Mouse (Mus musculus): ENCODE measurements around the gene Bin2. TPM values are rescaled to one million over a fixed set of nuclear protein-coding genes. Genes with fewer than 3 reads are reported as not detected.

Bin2 gene
- total and polyA plus RNA-seq, 2 experiments from 2014 or later: 1.2 to 2.7 TPM

DNA sequence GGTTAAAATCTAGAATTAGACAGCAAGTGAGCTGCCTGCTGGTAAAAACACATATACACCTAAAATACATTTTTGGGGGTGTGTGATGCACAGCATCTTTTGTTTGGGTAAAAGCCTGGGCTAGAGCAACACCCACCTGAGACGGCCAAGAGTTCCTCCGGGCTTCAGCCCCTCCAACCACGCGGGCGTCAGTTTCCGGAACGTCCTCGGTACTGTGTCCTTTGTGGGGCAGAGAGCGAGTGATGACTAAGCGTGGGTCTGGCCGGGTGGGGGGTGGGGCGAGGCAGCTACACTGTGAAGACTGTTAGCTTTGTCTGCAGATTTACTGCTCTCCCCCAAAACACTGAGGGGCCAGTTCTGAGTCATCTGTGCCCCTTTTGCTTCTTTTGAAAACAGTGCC, 17.6 kb upstream of the Bin2 start:
- Histone ChIP-seq H3K27me3 (ENCODE audit: insufficient read depth, low read length) (no peaks in the 10 kb centered on the region), H3K9ac (replicated peaks; ENCODE audit: low read length, poor library complexity, severe bottlenecking) (no peak overlapping the region), H3K9me3 (ENCODE audit: low read length) (peaks cover 4% of the 10 kb centered on the region), H3K4me3 (ENCODE audit: low read depth, low read length) (no peak overlapping the region), H3K27ac (ENCODE audit: low read depth, low read length) (no peak overlapping the region), H3K4me1 (ENCODE audit: insufficient read depth, low read length) (no peaks in the 10 kb centered on the region), H3K36me3 (ENCODE audit: insufficient read depth, low read length) (no peaks in the 10 kb centered on the region), H3K4me2 (ENCODE audit: low read depth, low read length, poor library complexity, severe bottlenecking) (no peak overlapping the region)
- DNase-seq (ENCODE audit: low spot score) (no peak), ATAC-seq (ENCODE audit: low FRiP score) (no peak)
- no peak for TF ChIP-seq CTCF (IDR thresholded peaks at IDR 0.05)
- WGBS: 62% methylated on average over 12 of the region's 12 CpGs

DNA sequence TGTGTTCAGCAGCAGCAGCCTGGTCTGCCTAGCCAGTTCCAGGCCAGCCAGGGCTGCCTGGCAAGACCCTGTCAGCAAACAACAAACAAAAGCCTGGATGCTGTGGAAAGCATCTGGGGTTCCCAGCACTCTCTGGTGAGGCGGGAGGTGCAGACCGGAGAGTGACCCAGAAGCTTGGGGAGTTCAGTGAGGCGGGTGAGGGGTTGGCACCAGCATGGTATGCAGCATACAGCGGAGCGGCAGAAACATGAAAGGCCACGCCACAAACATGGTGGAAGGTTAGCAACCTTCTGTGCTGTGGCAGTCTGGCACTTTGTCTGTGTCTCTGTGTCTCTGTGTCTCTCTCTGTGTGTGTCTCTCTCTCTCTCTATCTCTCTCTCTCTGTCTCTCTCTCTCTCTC, 17.1 kb upstream of the Bin2 start:
- ATAC-seq (ENCODE audit: low FRiP score) (no peak), DNase-seq (ENCODE audit: low spot score) (no peak)
- WGBS: 85% methylated on average over 6 of the region's 6 CpGs
- no peaks in the 10 kb centered on the region for H3K36me3 ChIP-seq (ENCODE audit: insufficient read depth, low read length)
- H3K9me3 ChIP-seq (ENCODE audit: low read length): peaks cover 4% of the 10 kb centered on the region
- no peaks in the 10 kb centered on the region for H3K27me3 ChIP-seq (ENCODE audit: insufficient read depth, low read length)
- H3K4me1 ChIP-seq (ENCODE audit: insufficient read depth, low read length): no peaks in the 10 kb centered on the region
- TF ChIP-seq CTCF (IDR thresholded peaks at IDR 0.05): no peak
- H3K9ac ChIP-seq (replicated peaks; ENCODE audit: low read length, poor library complexity, severe bottlenecking): no peak overlapping the region
- H3K4me2 ChIP-seq (ENCODE audit: low read depth, low read length, poor library complexity, severe bottlenecking): no peak overlapping the region
- H3K4me3 ChIP-seq (ENCODE audit: low read depth, low read length): no peak overlapping the region
- no peak overlapping the region for H3K27ac ChIP-seq (ENCODE audit: low read depth, low read length)

DNA sequence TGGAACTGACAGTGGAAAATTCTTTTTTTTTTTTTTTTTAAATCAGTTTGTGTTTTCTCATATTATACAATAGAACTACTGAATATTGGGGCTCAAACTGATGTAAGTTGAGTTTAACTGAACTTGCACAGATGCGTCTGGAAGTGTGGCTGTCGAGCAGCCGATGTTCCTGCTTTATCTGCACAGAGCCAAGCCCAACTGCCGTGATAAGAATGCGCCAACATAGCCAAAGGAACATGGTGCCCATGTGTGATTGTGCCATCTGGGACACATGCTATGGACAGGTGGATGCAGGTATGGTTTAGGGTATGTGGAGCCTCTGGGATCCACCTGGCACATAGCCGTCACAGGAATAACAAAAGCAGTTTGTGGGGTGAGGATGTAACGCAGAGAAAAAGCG, 16.5 kb upstream of the Bin2 start:
- WGBS: 90% methylated on average over 8 of the region's 8 CpGs
- no peak overlapping the region for H3K4me2 ChIP-seq (ENCODE audit: low read depth, low read length, poor library complexity, severe bottlenecking)
- DNase-seq (ENCODE audit: low spot score): no peak
- H3K4me1 ChIP-seq (ENCODE audit: insufficient read depth, low read length): no peaks in the 10 kb centered on the region
- peaks cover 4% of the 10 kb centered on the region for H3K9me3 ChIP-seq (ENCODE audit: low read length)
- H3K27ac ChIP-seq (ENCODE audit: low read depth, low read length): no peak overlapping the region
- no peaks in the 10 kb centered on the region for H3K27me3 ChIP-seq (ENCODE audit: insufficient read depth, low read length)
- no peak for TF ChIP-seq CTCF (IDR thresholded peaks at IDR 0.05)
- H3K4me3 ChIP-seq (ENCODE audit: low read depth, low read length): no peak overlapping the region
- H3K36me3 ChIP-seq (ENCODE audit: insufficient read depth, low read length): no peaks in the 10 kb centered on the region
- no peak overlapping the region for H3K9ac ChIP-seq (replicated peaks; ENCODE audit: low read length, poor library complexity, severe bottlenecking)
- no peak for ATAC-seq (ENCODE audit: low FRiP score)

DNA sequence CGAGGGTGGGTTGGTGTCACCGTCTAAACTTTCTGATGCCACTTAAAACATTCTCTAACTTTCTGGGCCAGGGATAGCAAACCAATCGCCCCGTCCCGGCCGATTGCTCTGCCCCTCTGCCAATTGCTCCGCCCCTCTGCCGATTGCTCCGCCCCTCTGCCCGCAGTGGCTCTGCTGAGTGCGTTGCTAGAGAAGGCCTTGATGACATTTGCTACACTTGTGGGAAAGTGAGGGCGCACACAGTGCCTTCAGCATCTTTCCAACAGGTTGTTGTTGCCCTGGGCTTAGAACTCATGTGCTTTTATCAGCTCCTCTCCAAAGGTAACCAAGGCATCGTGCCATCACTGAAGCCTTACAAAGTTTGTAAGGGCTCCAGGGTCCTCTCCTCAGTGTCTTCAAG, 15.9 kb upstream of the Bin2 start:
- Histone ChIP-seq H3K9ac (replicated peaks; ENCODE audit: low read length, poor library complexity, severe bottlenecking) (no peak overlapping the region), H3K4me1 (ENCODE audit: insufficient read depth, low read length) (no peaks in the 10 kb centered on the region), H3K27ac (ENCODE audit: low read depth, low read length) (no peak overlapping the region), H3K36me3 (ENCODE audit: insufficient read depth, low read length) (no peaks in the 10 kb centered on the region), H3K4me3 (ENCODE audit: low read depth, low read length) (no peak overlapping the region), H3K27me3 (ENCODE audit: insufficient read depth, low read length) (no peaks in the 10 kb centered on the region), H3K4me2 (ENCODE audit: low read depth, low read length, poor library complexity, severe bottlenecking) (no peak overlapping the region), H3K9me3 (ENCODE audit: low read length) (peaks cover under 1% of the 10 kb centered on the region)
- no peak for DNase-seq (ENCODE audit: low spot score)
- WGBS: 19% methylated on average over 13 of the region's 13 CpGs
- TF ChIP-seq CTCF (IDR thresholded peaks at IDR 0.05): no peak
- ATAC-seq (ENCODE audit: low FRiP score): no peak

DNA sequence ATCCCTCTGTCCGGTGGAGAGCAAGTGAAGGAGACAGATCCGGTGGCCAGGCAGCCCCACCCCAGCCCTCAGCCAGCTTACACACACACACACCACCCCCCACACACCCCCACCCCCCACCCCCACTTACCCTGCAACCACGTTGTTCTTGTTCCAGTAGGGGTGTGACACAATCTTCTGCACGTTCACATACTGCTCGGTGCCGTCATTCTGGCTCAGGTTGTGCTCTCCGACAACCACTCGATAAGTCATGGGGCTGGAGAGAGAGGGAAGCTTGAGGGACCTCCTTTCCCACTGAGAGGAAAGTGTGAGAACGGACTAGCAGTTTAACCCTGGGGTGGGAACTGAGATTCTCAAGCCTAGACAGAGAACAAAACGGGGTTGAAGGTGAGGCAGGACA, 15.1 kb upstream of the Bin2 start:
- H3K27ac ChIP-seq (ENCODE audit: low read depth, low read length): no peak overlapping the region

DNA sequence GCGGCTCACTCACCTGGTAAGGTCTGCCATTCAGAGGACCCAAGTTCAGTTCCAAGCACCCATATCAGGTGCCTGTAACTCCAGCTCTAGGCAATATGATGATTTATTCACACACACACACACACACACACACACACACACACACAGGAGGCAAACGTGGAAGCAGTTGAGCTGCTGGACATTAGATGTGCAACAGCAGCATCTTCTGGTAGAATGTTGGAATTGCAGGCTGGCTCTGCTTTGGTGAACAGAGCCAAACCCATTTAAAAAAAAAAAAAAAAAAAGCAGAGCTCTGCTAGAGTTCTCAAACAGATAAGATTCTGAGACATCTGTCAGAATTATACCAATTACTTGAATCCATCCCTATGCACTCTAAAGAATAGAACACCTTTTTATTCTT, 13.7 kb upstream of the Bin2 start:
- WGBS: 48% methylated on average over 2 of the region's 2 CpGs
- Histone ChIP-seq H3K4me3 (ENCODE audit: low read depth, low read length) (no peak overlapping the region), H3K27me3 (ENCODE audit: insufficient read depth, low read length) (no peaks in the 10 kb centered on the region), H3K4me1 (ENCODE audit: insufficient read depth, low read length) (no peaks in the 10 kb centered on the region), H3K9ac (replicated peaks; ENCODE audit: low read length, poor library complexity, severe bottlenecking) (no peak overlapping the region), H3K27ac (ENCODE audit: low read depth, low read length) (no peak overlapping the region), H3K4me2 (ENCODE audit: low read depth, low read length, poor library complexity, severe bottlenecking) (no peak overlapping the region), H3K36me3 (ENCODE audit: insufficient read depth, low read length) (no peaks in the 10 kb centered on the region), H3K9me3 (ENCODE audit: low read length) (no peaks in the 10 kb centered on the region)
- ATAC-seq (ENCODE audit: low FRiP score) (no peak), DNase-seq (ENCODE audit: low spot score) (peak; percentile 87)
- peak; percentile 85 for TF ChIP-seq CTCF (IDR thresholded peaks at IDR 0.05)

More for the DNA sequence above, 15.1 kb upstream of the Bin2 start:
- no peaks in the 10 kb centered on the region for H3K4me1 ChIP-seq (ENCODE audit: insufficient read depth, low read length)
- no peak for ATAC-seq (ENCODE audit: low FRiP score)
- H3K9ac ChIP-seq (replicated peaks; ENCODE audit: low read length, poor library complexity, severe bottlenecking): no peak overlapping the region
- H3K36me3 ChIP-seq (ENCODE audit: insufficient read depth, low read length): no peaks in the 10 kb centered on the region
- no peak overlapping the region for H3K4me3 ChIP-seq (ENCODE audit: low read depth, low read length)
- H3K9me3 ChIP-seq (ENCODE audit: low read length): no peaks in the 10 kb centered on the region
- no peak for DNase-seq (ENCODE audit: low spot score)
- TF ChIP-seq CTCF (IDR thresholded peaks at IDR 0.05): no peak
- H3K4me2 ChIP-seq (ENCODE audit: low read depth, low read length, poor library complexity, severe bottlenecking): no peak overlapping the region
- H3K27me3 ChIP-seq (ENCODE audit: insufficient read depth, low read length): no peaks in the 10 kb centered on the region
- 71% methylated on average over 10 of the region's 10 CpGs for WGBS
